Comparison of ENCODE assay signal across 8 mouse cellular contexts in the genomic region with DNA sequence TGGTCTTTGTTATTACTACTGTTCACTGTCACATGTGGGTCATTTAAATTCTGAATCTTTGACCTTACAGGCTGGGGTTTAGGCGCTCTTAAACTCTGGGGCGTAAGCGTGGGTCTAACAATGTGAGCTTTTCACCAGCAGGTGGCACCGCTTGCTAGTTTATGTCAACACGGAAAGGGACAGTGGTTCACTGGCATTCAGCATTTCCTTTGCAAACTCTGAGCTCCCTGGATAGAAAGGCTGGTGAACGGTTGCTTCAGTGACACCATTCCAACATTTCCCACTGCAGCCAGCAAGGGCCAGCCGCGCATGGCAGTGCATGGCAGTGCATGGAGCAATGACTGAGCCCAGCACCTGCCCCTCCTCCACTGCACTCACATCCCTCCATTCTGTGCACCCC. TPM values are rescaled to one million over a fixed set of nuclear protein-coding genes. Genes with fewer than 3 reads are reported as not detected.
DNase-seq lines count a peak whose midpoint lies in the region; TF ChIP-seq lines count a peak whose summit lies in the region.

No protein-coding gene starts in this region.

- no peak overlapping the region for H3K27ac ChIP-seq in testis, adult 2 months (ENCODE audit: control insufficient read depth, insufficient read depth, low read depth, low read length)
- peak overlapping the region; percentile 63 for H3K27ac ChIP-seq in midbrain, embryonic 10.5 days (replicated peaks)
- H3K27ac ChIP-seq in small intestine, adult 2 months (ENCODE audit: insufficient read depth, low read depth, low read length): no peak overlapping the region

- peaks cover 2% of the 10 kb centered on the region; the same call in 1 of the 2 replicates for H3K4me1 ChIP-seq in testis, adult 2 months (ENCODE audit: control insufficient read depth, insufficient read depth, low read length)
- peaks cover 60% of the 10 kb centered on the region for H3K4me1 ChIP-seq in midbrain, embryonic 10.5 days
- peaks cover 21% of the 10 kb centered on the region for H3K4me1 ChIP-seq in small intestine, adult 2 months (ENCODE audit: control insufficient read depth, insufficient read depth, insufficient read length, low read length)

- H3K9me3 ChIP-seq in midbrain, embryonic 10.5 days (replicated peaks): no peaks in the 10 kb centered on the region

- no peak for TF ChIP-seq POLR2A in testis, adult 2 months (IDR thresholded peaks at IDR 0.05; ENCODE audit: control insufficient read depth, low read depth, low read length)
- TF ChIP-seq POLR2A in small intestine, adult 2 months (IDR thresholded peaks at IDR 0.05; ENCODE audit: low read depth, low read length): no peak

- intact Hi-C loops in left cerebral cortex, postnatal 10 days (cut with DNase I): loop anchor here (2.0 to 5.0 kb wide), 2 partner anchors 206 to 421 kb away; no protein-coding TSS in a partner anchor

- no peak for DNase-seq in testis, postnatal 14 days (ENCODE audit: low spot score)
- peak; percentile 80 for DNase-seq in cerebellum, adult 9-10 months
- peak; percentile 46 to 89 for DNase-seq in frontal cortex, adult 2 months (ENCODE audit: extremely low spot score in 1 of 2, low spot score in 1 of 2)
- DNase-seq in induced T-regulatory cell, adult 2 months (ENCODE audit: low read depth): peak; percentile 86
- peak; percentile 74 to 76 for DNase-seq in left cerebral cortex, postnatal 10 days (ENCODE audit: extremely low spot score in 1 of 2, low spot score in 2 of 2)
- peak; percentile 69 for DNase-seq in midbrain, embryonic 10.5 days (ENCODE audit: low spot score)

- no peak overlapping the region for H3K4me3 ChIP-seq in testis, adult 2 months (ENCODE audit: control insufficient read depth, low read depth, low read length)
- no peak overlapping the region for H3K4me3 ChIP-seq in midbrain, embryonic 10.5 days
- H3K4me3 ChIP-seq in small intestine, adult 2 months (ENCODE audit: low read depth, low read length): no peak overlapping the region

- H3K27me3 ChIP-seq in testis, adult 2 months (ENCODE audit: control insufficient read depth, insufficient read depth, low read length): no peaks in the 10 kb centered on the region
- peaks cover 22% of the 10 kb centered on the region for H3K27me3 ChIP-seq in midbrain, embryonic 10.5 days (ENCODE audit: low read depth, poor library complexity, severe bottlenecking)
- no peaks in the 10 kb centered on the region for H3K27me3 ChIP-seq in small intestine, adult 2 months (ENCODE audit: control insufficient read depth, insufficient read depth, low read length)

- H3K36me3 ChIP-seq in testis, adult 2 months (ENCODE audit: control insufficient read depth, insufficient read depth, low read length): no peaks in the 10 kb centered on the region
- peaks cover 24% of the 10 kb centered on the region for H3K36me3 ChIP-seq in midbrain, embryonic 10.5 days
- H3K36me3 ChIP-seq in small intestine, adult 2 months (ENCODE audit: control insufficient read depth, insufficient read depth, low read length): no peaks in the 10 kb centered on the region

- 8% methylated on average over 8 of the region's 8 CpGs for WGBS in midbrain, embryonic 10.5 days
- WGBS in small intestine, adult 2 months: 2% methylated on average over 8 of the region's 8 CpGs

- TF ChIP-seq CTCF in testis, adult 2 months (IDR thresholded peaks at IDR 0.05; ENCODE audit: control insufficient read depth, insufficient read depth, insufficient replicate concordance, low read depth, low read length): peak; percentile 62; the same call in 1 of the 2 replicates
- peak; percentile 81; the same call in 1 of the 2 replicates for TF ChIP-seq CTCF in small intestine, adult 2 months (IDR thresholded peaks at IDR 0.05; ENCODE audit: extremely low read depth, insufficient read length, insufficient replicate concordance, low read depth, low read length)

RNA-seq across cellular contexts. Expression of gene 1810049J17Rik, which starts 49.5 kb away (rescaled TPM):
- polyA plus RNA-seq in testis, adult 2 months (2012; rRNA removed): 1.8 and 2.4 TPM in 2 replicates
- polyA plus RNA-seq in frontal cortex, adult 2 months (2012; rRNA removed): 0.34 TPM in 1 of 2 replicates, not detected in the other
- total RNA-seq in left cerebral cortex, postnatal 10 days (2021): under 1 TPM in 1 of 2 experiments, not detected in 1; 0.86 TPM
- polyA plus RNA-seq in midbrain, embryonic 10.5 days (2016; fragmentation: Nextera tagmentation; extraction: Ambion mirVana): 0.58 TPM in 1 of 2 replicates, not detected in the other
- polyA plus RNA-seq in small intestine, adult 2 months (2012; rRNA removed): not detected in 2 replicates

RNA-seq across cellular contexts. Expression of gene Golph3, which starts 49.9 kb away (rescaled TPM):
- polyA plus RNA-seq in testis, adult 2 months (2012; rRNA removed): 33.9 and 36.3 TPM in 2 replicates
- 78.8 and 83.7 TPM in 2 replicates for polyA plus RNA-seq in frontal cortex, adult 2 months (2012; rRNA removed)
- 10 to 100 TPM; 86.6 to 88.9 TPM for total RNA-seq in left cerebral cortex, postnatal 10 days (2021)
- 69.0 and 73.3 TPM in 2 replicates for polyA plus RNA-seq in midbrain, embryonic 10.5 days (2016; fragmentation: Nextera tagmentation; extraction: Ambion mirVana)
- polyA plus RNA-seq in small intestine, adult 2 months (2012; rRNA removed): 64.4 and 103 TPM in 2 replicates
